Mouse (Mus musculus) heart, adult 2 months (tissue): ENCODE data around the gene Adm2. TPM values are rescaled to one million over a fixed set of nuclear protein-coding genes. Genes with fewer than 3 reads are reported as not detected.

Experiments
- DNase-seq, 2 experiments: peaks; one replicate each; pipeline ENCODE4 v3.0.0; 2021
- H3K27ac ChIP-seq: fragments of 200-600 bp; 2 replicates; pipeline ENCODE4 v1.8.1; 2022
- H3K27me3 ChIP-seq: fragments of 200-500 bp; 2 replicates; pipeline ENCODE4 v1.6.1; 2012; ENCODE audit warnings: mild to moderate bottlenecking, low read length, inconsistent platforms, mixed read lengths; ENCODE audit not compliant: control insufficient read depth, insufficient read depth
- H3K36me3 ChIP-seq: fragments of 200-500 bp; 2 replicates; pipeline ENCODE4 v1.6.1; 2012; ENCODE audit warnings: low read length, inconsistent platforms; ENCODE audit not compliant: control insufficient read depth, insufficient read depth
- H3K4me1 ChIP-seq: fragments of 200-500 bp; 2 replicates; pipeline ENCODE4 v1.6.1; 2011; ENCODE audit warnings: low read length; ENCODE audit not compliant: control insufficient read depth, insufficient read depth
- H3K4me3 ChIP-seq: fragments of 200-600 bp; 2 replicates; pipeline ENCODE4 v1.8.1; 2022
- H3K79me2 ChIP-seq: fragments of 200-500 bp; replicated peaks from 2 replicates; pipeline ENCODE4 v1.6.1; 2012; ENCODE audit warnings: mild to moderate bottlenecking, inconsistent platforms, low read length, moderate library complexity, mixed read lengths; ENCODE audit not compliant: control insufficient read depth, insufficient read depth
- H3K9ac ChIP-seq: fragments of 200-500 bp; 2 replicates; pipeline ENCODE4 v1.6.1; 2012; ENCODE audit warnings: low read depth, mild to moderate bottlenecking, control low read depth, inconsistent platforms, low read length, mixed read lengths
- CTCF ChIP-seq: fragments of 200-600 bp; IDR thresholded peaks from 2 replicates; pipeline ENCODE4 v1.8.1; 2022; ENCODE audit warnings: antibody characterized with exemption, mild to moderate bottlenecking, moderate library complexity
- EP300 ChIP-seq: fragments of 200-500 bp; IDR thresholded peaks from 2 replicates; pipeline ENCODE4 v1.6.1; 2011; ENCODE audit warnings: low read depth, low read length, control low read depth; ENCODE audit not compliant: insufficient read depth
- POLR2A ChIP-seq: fragments of 200-500 bp; IDR thresholded peaks from 2 replicates; pipeline ENCODE4 v1.6.1; 2011; ENCODE audit warnings: mild to moderate bottlenecking, low read depth, low read length, control low read depth; ENCODE audit not compliant: insufficient read depth
- WGBS: fragments of 180-500 bp; shearing (Covaris S2); methylation state at CpG from one replicate; pipeline ENCODE4 v1.1.7; 2018; 5-methylcytosine and 5-hydroxymethylcytosine counted together
- intact Hi-C: fragments of 180-260 bp; cut with DNase I; formaldehyde crosslinking; loops from one replicate; pipeline ENCODE4 v1.15.1; 2025
- polyA plus RNA-seq: library from polyadenylated mRNA; depleted of rRNA; stranded (reverse); fragments of >200 nt; gene quantifications from 2 replicates; pipeline ENCODE4 v1.2.3, GENCODE M21; 2012
- total RNA-seq, 2 experiments: library from RNA; stranded (reverse); gene quantifications; 2 replicates each; pipeline ENCODE4 v1.2.3; 2021

Adm2 gene
- total and polyA plus RNA-seq, 3 experiments = not detected

- 80% methylated on average over 7 of the region's 7 CpGs for WGBS
- Histone ChIP-seq H3K27me3 (no peaks in the 10 kb centered on the region), H3K79me2 (no peaks in the 10 kb centered on the region), H3K4me1 (no peaks in the 10 kb centered on the region), H3K36me3 (no peaks in the 10 kb centered on the region), H3K27ac (no peak within 1 kb of the TSS), H3K9ac (no peak within 1 kb of the TSS), H3K4me3 (no peak within 1 kb of the TSS)
- intact Hi-C loops = no loop called here
- no peak for TF ChIP-seq EP300
- no peak for TF ChIP-seq POLR2A
- no peak for TF ChIP-seq CTCF
- no peak for DNase-seq
Observed at GRCm38 (mm10) chr15:89334271-89334670, 11.8 kb downstream of the Adm2 start, which contains the start of gene Miox. Gene Miox (plus strand): TSS chr15:89334398.

GRCm38 (mm10) chr15:89334774-89335537, 12.4 kb downstream of the Adm2 start:
- Histone ChIP-seq H3K9ac (no peak overlapping the region), H3K27me3 (no peaks in the 10 kb centered on the region), H3K4me3 (no peak overlapping the region), H3K36me3 (no peaks in the 10 kb centered on the region), H3K79me2 (no peaks in the 10 kb centered on the region), H3K4me1 (no peaks in the 10 kb centered on the region), H3K27ac (no peak overlapping the region)
- WGBS = 76% methylated on average over 17 of the region's 17 CpGs
- no peak for DNase-seq
- TF ChIP-seq CTCF (no peak), POLR2A (no peak), EP300 (no peak)
- intact Hi-C loops = no loop called here

- Histone ChIP-seq H3K79me2 (no peaks in the 10 kb centered on the region), H3K4me1 (no peaks in the 10 kb centered on the region), H3K4me3 (no peak overlapping the region), H3K36me3 (no peaks in the 10 kb centered on the region), H3K27ac (no peak overlapping the region), H3K9ac (no peak overlapping the region), H3K27me3 (no peaks in the 10 kb centered on the region)
- 84% methylated on average over 14 of the region's 14 CpGs for WGBS
- intact Hi-C loops = no loop called here
- no peak for TF ChIP-seq POLR2A
- no peak for TF ChIP-seq EP300
- TF ChIP-seq CTCF = no peak
- no peak for DNase-seq
Observed at GRCm38 (mm10) chr15:89336422-89336821, 13.9 kb downstream of the Adm2 start.

GRCm38 (mm10) chr15:89339696-89340095, 17.2 kb downstream of the Adm2 start:
- intact Hi-C loops = loop anchor here (5.0 kb wide), 1 partner anchor 193 kb away; no protein-coding TSS in a partner anchor
- WGBS = 87% methylated on average over 2 of the region's 2 CpGs
- no peak for TF ChIP-seq POLR2A

GRCm38 (mm10) chr15:89340136-89340535, 17.6 kb downstream of the Adm2 start:
- no peak overlapping the region for H3K4me3 ChIP-seq
- H3K36me3 ChIP-seq = no peaks in the 10 kb centered on the region
- H3K27me3 ChIP-seq = no peaks in the 10 kb centered on the region
- intact Hi-C loops = loop anchor here (5.0 kb wide), 1 partner anchor 192 kb away; no protein-coding TSS in a partner anchor
- no peak overlapping the region for H3K27ac ChIP-seq
- WGBS = 71% methylated on average over 3 of the region's 3 CpGs
- DNase-seq = no peak
- TF ChIP-seq CTCF = no peak
- TF ChIP-seq POLR2A = no peak
- no peak for TF ChIP-seq EP300
- H3K9ac ChIP-seq = no peak overlapping the region
- H3K79me2 ChIP-seq = no peaks in the 10 kb centered on the region
- H3K4me1 ChIP-seq = no peaks in the 10 kb centered on the region

More at GRCm38 (mm10) chr15:89339696-89340095, 17.2 kb downstream of the Adm2 start:
- Histone ChIP-seq H3K4me3 (no peak overlapping the region), H3K27ac (no peak overlapping the region), H3K27me3 (no peaks in the 10 kb centered on the region), H3K79me2 (no peaks in the 10 kb centered on the region), H3K36me3 (no peaks in the 10 kb centered on the region), H3K4me1 (no peaks in the 10 kb centered on the region), H3K9ac (no peak overlapping the region)
- no peak for DNase-seq

DNA sequence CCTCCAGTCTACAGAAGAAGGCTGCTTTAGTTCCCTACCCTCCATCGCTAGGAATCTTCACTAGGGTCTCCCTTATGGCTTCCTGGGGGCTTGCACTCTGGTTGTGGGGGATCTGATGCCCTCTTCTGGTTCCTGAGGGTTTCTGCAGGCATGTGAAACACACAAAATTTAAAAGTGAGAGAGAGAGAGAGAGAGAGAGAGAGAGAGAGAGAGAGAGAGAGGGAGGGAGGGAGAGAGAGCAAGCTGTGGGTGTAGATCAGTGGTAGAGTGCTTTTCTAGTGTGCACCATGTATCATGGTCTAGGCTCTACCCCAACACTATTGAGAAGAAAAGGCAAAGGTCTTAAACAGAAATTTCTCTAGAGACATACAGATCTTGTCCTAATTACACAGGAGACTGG, 19.2 kb downstream of the Adm2 start:
- H3K27me3 ChIP-seq = no peaks in the 10 kb centered on the region
- H3K4me3 ChIP-seq = no peak overlapping the region
- H3K27ac ChIP-seq = no peak overlapping the region
- intact Hi-C loops = loop anchor here (5.0 kb wide), 1 partner anchor 191 kb away; no protein-coding TSS in a partner anchor
- H3K79me2 ChIP-seq = no peaks in the 10 kb centered on the region
- H3K4me1 ChIP-seq = no peaks in the 10 kb centered on the region
- H3K36me3 ChIP-seq = no peaks in the 10 kb centered on the region
- no peak for TF ChIP-seq POLR2A
- TF ChIP-seq EP300 = no peak
- no peak for TF ChIP-seq CTCF
- 57% methylated on average over 1 of the region's 1 CpGs for WGBS
- H3K9ac ChIP-seq = no peak overlapping the region
- DNase-seq = no peak
